Mouse (Mus musculus) skeletal muscle tissue, postnatal 0 days (tissue): ENCODE data around the gene Amigo2. TPM values are rescaled to one million over a fixed set of nuclear protein-coding genes. Genes with fewer than 3 reads are reported as not detected.

Experiments used
- polyA plus RNA-seq: library from polyadenylated mRNA; unstranded; fragments of >200 nt; fragmentation: Nextera tagmentation; extraction: Ambion mirVana; gene quantifications from 2 replicates; pipeline ENCODE4 v1.2.1, GENCODE M21; 2015

Gene Amigo2
- 2.5 and 3.0 TPM in 2 replicates for polyA plus RNA-seq

GRCm38 (mm10) chr15:97246911-97247790, at the start of gene Amigo2, which contains the start of gene Pced1b:
Gene Amigo2 (minus strand): TSS chr15:97247287.
Gene Pced1b (plus strand): TSS chr15:97247107.

Other genes with a start within 250 kb of the Amigo2 start
- 128 and 135 TPM in 2 replicates for gene Slc38a4, start 191.3 kb downstream of the Amigo2 start, polyA plus RNA-seq
- 1.6 and 2.0 TPM in 2 replicates for gene Pced1b, start 180 bp downstream of the Amigo2 start, polyA plus RNA-seq